8 mouse cellular contexts compared by ENCODE assay signal in genomic region chr17:8310838-8311614, GRCm38 (mm10). TPM values are rescaled to one million over a fixed set of nuclear protein-coding genes. Genes with fewer than 3 reads are reported as not detected.
DNase-seq lines count a peak whose midpoint lies in the region; ATAC-seq and TF ChIP-seq lines count a peak whose summit lies in the region.

Sft2d1 (plus strand) TSS chr17:8311102.

- H3K36me3 ChIP-seq in G1E (replicated peaks), result peaks cover 34% of the 10 kb centered on the region
- H3K36me3 ChIP-seq in forebrain, postnatal 0 days (ENCODE audit: insufficient read depth), result no peaks in the 10 kb centered on the region
- no peaks in the 10 kb centered on the region for H3K36me3 ChIP-seq in lung, embryonic 15.5 days

- no peaks in the 10 kb centered on the region for H3K9me3 ChIP-seq in G1E (replicated peaks)
- H3K9me3 ChIP-seq in forebrain, postnatal 0 days (ENCODE audit: low read length), result no peaks in the 10 kb centered on the region
- no peaks in the 10 kb centered on the region for H3K9me3 ChIP-seq in lung, embryonic 15.5 days

- 0 out of 2 replicates have a peak, but pooled peaks cover 2% of the 10 kb centered on the region for H3K27me3 ChIP-seq in G1E (ENCODE audit: insufficient read depth, low read length)
- H3K27me3 ChIP-seq in forebrain, postnatal 0 days (ENCODE audit: insufficient read depth, low read length), result no peaks in the 10 kb centered on the region
- no peaks in the 10 kb centered on the region for H3K27me3 ChIP-seq in lung, embryonic 15.5 days

- H3K4me2 ChIP-seq in forebrain, postnatal 0 days (ENCODE audit: low read depth), result peak within 1 kb of the TSS; percentile 63
- H3K4me2 ChIP-seq in lung, embryonic 15.5 days, result peak within 1 kb of the TSS; percentile 56

- TF ChIP-seq CTCF in G1E (IDR thresholded peaks at IDR 0.05; ENCODE audit: low read depth, low read length), result no peak
- TF ChIP-seq CTCF in forebrain, postnatal 0 days (IDR thresholded peaks at IDR 0.05; ENCODE audit: low read depth), result no peak; the same call in 1 of the 2 replicates

- H3K9ac ChIP-seq in forebrain, postnatal 0 days, result peak within 1 kb of the TSS; percentile 76
- peak within 1 kb of the TSS; percentile 77 for H3K9ac ChIP-seq in lung, embryonic 15.5 days

- DNase-seq in G1E (ENCODE audit: low spot score), result peak; percentile 88
- peak; percentile 96 to 99 for DNase-seq in cerebellum, adult 18-20 months
- peak; percentile 97 for DNase-seq in forebrain, postnatal 0 days
- DNase-seq in heart, postnatal 4 days, result peak; percentile 97
- peak; percentile 96 for DNase-seq in layer of hippocampus, adult 8-10 months (ENCODE audit: low spot score in 2 of 2)
- DNase-seq in ovary, adult 18-20 months (ENCODE audit: low spot score), result peak; percentile 92
- peak; percentile 96 for DNase-seq in thymus, postnatal 0 days (ENCODE audit: low spot score)

- peak within 1 kb of the TSS; percentile 89 for H3K4me3 ChIP-seq in G1E (ENCODE audit: low read depth, low read length)
- H3K4me3 ChIP-seq in forebrain, postnatal 0 days (ENCODE audit: low read depth, low read length), result peak within 1 kb of the TSS; percentile 81
- peak within 1 kb of the TSS; percentile 86 for H3K4me3 ChIP-seq in lung, embryonic 15.5 days

- peaks cover 30% of the 10 kb centered on the region for H3K4me1 ChIP-seq in G1E (ENCODE audit: insufficient read depth, low read depth, low read length)
- H3K4me1 ChIP-seq in forebrain, postnatal 0 days (ENCODE audit: insufficient read depth), result peaks cover 15% of the 10 kb centered on the region
- peaks cover 19% of the 10 kb centered on the region for H3K4me1 ChIP-seq in lung, embryonic 15.5 days

- peak within 1 kb of the TSS; percentile 77 for H3K27ac ChIP-seq in forebrain, postnatal 0 days (ENCODE audit: low read depth, low read length)
- peak within 1 kb of the TSS; percentile 68; the same call in 1 of the 2 replicates for H3K27ac ChIP-seq in lung, embryonic 15.5 days

- under 1% methylated on average over 54 of the region's 54 CpGs for WGBS in forebrain, postnatal 0 days
- under 1% methylated on average over 41 of the region's 54 CpGs for WGBS in lung, embryonic 15.5 days

- ATAC-seq in G1E (ENCODE audit: extremely low read depth, insufficient number of reproducible peaks, low FRiP score, poor library complexity, severe bottlenecking), result peak; percentile 95
- ATAC-seq in forebrain, postnatal 0 days, result peak; percentile 98
- ATAC-seq in lung, embryonic 15.5 days (ENCODE audit: borderline replicate concordance, extremely low read depth, low FRiP score, low TSS enrichment), result peak; percentile 96

RNA-seq across cellular contexts. Expression of gene Sft2d1, which starts in this region (rescaled TPM):
- total RNA-seq in G1E (2014; fragmentation: Nextera tagmentation), result 23.0 and 23.7 TPM in 2 replicates
- total RNA-seq in G1E (2017), result 29.1 and 33.8 TPM in 2 replicates
- polyA plus RNA-seq in G1E (2012), result 62.6 and 64.1 TPM in 2 replicates
- total RNA-seq in forebrain, postnatal 0 days (2014; rRNA removed), result 119 and 138 TPM in 2 replicates
- polyA plus RNA-seq in forebrain, postnatal 0 days (2015; fragmentation: Nextera tagmentation; extraction: Ambion mirVana), result 196 and 226 TPM in 2 replicates
- total RNA-seq in heart, postnatal 4 days (2021), result 10 to 100 TPM; 28.6 to 31.6 TPM
- 10 to 100 TPM; 47.5 to 81.2 (median 63.8) TPM for total RNA-seq in layer of hippocampus, adult 8-10 months (2022)
- polyA plus RNA-seq in lung, embryonic 15.5 days (2015; fragmentation: Nextera tagmentation; extraction: Ambion mirVana), result 75.8 and 79.9 TPM in 2 replicates
- 130 and 131 TPM in 2 replicates for polyA plus RNA-seq in thymus, postnatal 0 days (2015; fragmentation: Nextera tagmentation; extraction: Ambion mirVana)

Comparison
In these comparisons a context has a peak if more than half of its experiments do, and no peak if none do; other contexts are left out.
1. Peak in every context shown above with its lines: DNase-seq, ATAC-seq, H3K4me3 ChIP-seq and H3K27ac ChIP-seq.